Mouse (Mus musculus) neural tube, embryonic 10.5 days (tissue): ENCODE measurements around the gene Frmd7.

Source experiments
- DNase-seq: peaks from one replicate; pipeline ENCODE4 v3.0.0-alpha.2; 2017; ENCODE audit warnings: low spot score; ENCODE audit errors: extremely low spot score

The Frmd7 gene

DNA sequence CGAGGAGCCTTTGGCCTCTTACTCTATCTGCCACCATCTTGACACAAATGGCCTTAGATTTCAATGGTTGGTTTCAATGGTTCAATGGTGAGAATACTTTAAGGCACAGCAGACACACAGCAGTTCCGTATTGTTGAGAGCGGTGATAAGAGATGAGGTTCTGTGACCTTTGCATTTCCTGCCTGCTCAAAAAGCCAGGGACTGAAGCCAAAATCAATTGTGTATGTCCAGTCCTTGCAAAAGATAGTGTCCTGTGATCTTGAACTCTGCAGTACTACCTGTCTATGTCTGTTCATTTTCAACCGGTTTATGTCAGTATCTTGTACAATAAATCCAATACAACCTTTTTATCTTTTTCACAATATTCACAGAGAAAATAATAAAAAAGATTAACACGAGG, 77.8 kb downstream of the Frmd7 start:
- no peak for DNase-seq

DNA sequence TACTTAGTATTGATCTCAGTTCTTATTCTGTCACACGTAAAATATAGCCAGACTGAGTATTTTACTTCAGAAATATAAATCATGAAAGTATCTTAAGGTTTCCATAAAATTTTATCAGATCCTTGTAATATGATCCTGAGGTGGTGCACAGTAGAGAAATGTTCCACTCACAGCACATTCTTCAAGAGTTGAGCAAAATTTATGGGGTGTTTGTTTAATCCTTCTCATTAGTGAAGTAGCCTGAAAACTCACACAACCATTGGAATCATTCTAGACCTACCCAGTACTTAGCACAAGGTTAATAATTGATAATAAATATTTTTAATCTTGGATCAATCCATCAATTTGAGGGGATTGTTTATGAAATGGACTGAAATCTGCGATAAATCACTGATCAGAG, 78.7 kb downstream of the Frmd7 start:
- no peak for DNase-seq

DNA sequence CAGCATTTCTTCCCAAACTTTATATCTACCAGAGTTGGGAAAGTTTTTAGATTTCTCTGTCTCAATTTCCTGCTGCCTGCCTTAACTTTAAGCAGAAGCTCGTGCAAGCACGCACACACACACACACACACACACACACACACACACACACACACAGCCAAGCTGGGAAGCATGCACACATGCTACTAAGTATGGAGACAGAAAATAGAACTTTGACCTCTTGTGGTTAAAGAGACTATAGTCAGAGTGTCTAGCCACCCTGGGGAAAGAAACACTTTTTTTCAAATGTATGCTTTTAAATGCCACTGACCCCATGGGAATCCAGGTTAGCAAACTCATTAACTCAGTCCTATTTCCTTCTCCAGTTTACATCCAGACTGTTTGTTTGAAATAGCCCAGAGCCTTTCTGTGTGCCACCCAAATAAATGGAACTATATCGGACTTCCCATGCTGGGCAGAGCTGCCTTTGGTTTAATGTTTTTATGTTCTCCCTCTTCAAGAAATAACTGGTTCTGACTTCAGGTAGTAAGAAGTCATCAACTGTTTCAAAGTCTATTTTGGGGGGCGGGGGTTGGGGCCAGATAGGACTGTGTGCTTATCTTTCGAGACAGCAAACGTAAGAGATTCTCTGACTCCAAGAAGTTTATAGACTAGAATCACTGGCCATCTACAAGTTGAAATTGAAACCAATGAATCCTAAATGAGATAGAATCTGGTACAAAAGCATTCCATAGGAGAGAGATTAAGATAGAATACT, 91.9 kb downstream of the Frmd7 start:
- DNase-seq = no peak
